Mouse (Mus musculus): ENCODE data around the gene Meltf. TPM values are rescaled to one million over a fixed set of nuclear protein-coding genes. Genes with fewer than 3 reads are reported as not detected.

Gene Meltf
- polyA plus RNA-seq, 1 experiment from 2014 or later: 0.12 TPM

GRCm38 (mm10) chr16:31924368-31924767, 45.8 kb downstream of the Meltf start:
- H3K27me3 ChIP-seq (ENCODE audit: control insufficient read depth, insufficient read depth, low read length): no peaks in the 10 kb centered on the region
- H3K9ac ChIP-seq (replicated peaks; ENCODE audit: low read depth, low read length): no peak overlapping the region
- no peak for ATAC-seq (ENCODE audit: low read depth)
- 87% methylated on average over 6 of the region's 6 CpGs for WGBS
- no peak overlapping the region for H3K4me2 ChIP-seq (ENCODE audit: low read depth, low read length)
- H3K36me3 ChIP-seq (ENCODE audit: control insufficient read depth, insufficient read depth, low read length): no peaks in the 10 kb centered on the region
- no peaks in the 10 kb centered on the region for H3K4me1 ChIP-seq (ENCODE audit: control insufficient read depth, insufficient read depth, low read length)
- H3K27ac ChIP-seq (ENCODE audit: low read depth, low read length): no peak overlapping the region
- H3K9me3 ChIP-seq (ENCODE audit: control insufficient read depth, low read length): no peaks in the 10 kb centered on the region
- no peak overlapping the region for H3K4me3 ChIP-seq (ENCODE audit: low read depth, low read length)

GRCm38 (mm10) chr16:31926091-31926490, 47.5 kb downstream of the Meltf start:
- Histone ChIP-seq H3K27ac (ENCODE audit: low read depth, low read length) (no peak overlapping the region), H3K27me3 (ENCODE audit: control insufficient read depth, insufficient read depth, low read length) (no peaks in the 10 kb centered on the region), H3K9ac (replicated peaks; ENCODE audit: low read depth, low read length) (no peak overlapping the region), H3K4me1 (ENCODE audit: control insufficient read depth, insufficient read depth, low read length) (no peaks in the 10 kb centered on the region), H3K4me3 (ENCODE audit: low read depth, low read length) (no peak overlapping the region), H3K36me3 (ENCODE audit: control insufficient read depth, insufficient read depth, low read length) (no peaks in the 10 kb centered on the region), H3K4me2 (ENCODE audit: low read depth, low read length) (no peak overlapping the region), H3K9me3 (ENCODE audit: control insufficient read depth, low read length) (no peaks in the 10 kb centered on the region)
- WGBS: 86% methylated on average over 6 of the region's 6 CpGs
- no peak for ATAC-seq (ENCODE audit: low read depth)

GRCm38 (mm10) chr16:31926547-31927182, 48.1 kb downstream of the Meltf start:
- Histone ChIP-seq H3K27ac (ENCODE audit: low read depth, low read length) (no peak overlapping the region), H3K27me3 (ENCODE audit: control insufficient read depth, insufficient read depth, low read length) (no peaks in the 10 kb centered on the region), H3K36me3 (ENCODE audit: control insufficient read depth, insufficient read depth, low read length) (no peaks in the 10 kb centered on the region), H3K4me2 (ENCODE audit: low read depth, low read length) (no peak overlapping the region), H3K4me1 (ENCODE audit: control insufficient read depth, insufficient read depth, low read length) (no peaks in the 10 kb centered on the region), H3K9ac (replicated peaks; ENCODE audit: low read depth, low read length) (no peak overlapping the region), H3K9me3 (ENCODE audit: control insufficient read depth, low read length) (no peaks in the 10 kb centered on the region), H3K4me3 (ENCODE audit: low read depth, low read length) (no peak overlapping the region)
- no peak for ATAC-seq (ENCODE audit: low read depth)
- WGBS: 85% methylated on average over 13 of the region's 13 CpGs

GRCm38 (mm10) chr16:31927412-31927811, 48.8 kb downstream of the Meltf start:
- Histone ChIP-seq H3K36me3 (ENCODE audit: control insufficient read depth, insufficient read depth, low read length) (no peaks in the 10 kb centered on the region), H3K27me3 (ENCODE audit: control insufficient read depth, insufficient read depth, low read length) (no peaks in the 10 kb centered on the region), H3K4me2 (ENCODE audit: low read depth, low read length) (no peak overlapping the region), H3K9ac (replicated peaks; ENCODE audit: low read depth, low read length) (no peak overlapping the region), H3K9me3 (ENCODE audit: control insufficient read depth, low read length) (no peaks in the 10 kb centered on the region), H3K4me3 (ENCODE audit: low read depth, low read length) (no peak overlapping the region), H3K4me1 (ENCODE audit: control insufficient read depth, insufficient read depth, low read length) (no peaks in the 10 kb centered on the region), H3K27ac (ENCODE audit: low read depth, low read length) (no peak overlapping the region)
- no peak for ATAC-seq (ENCODE audit: low read depth)
- WGBS: 83% methylated on average over 5 of the region's 5 CpGs

- 52% methylated on average over 17 of the region's 17 CpGs for WGBS
- Histone ChIP-seq H3K4me1 (ENCODE audit: control insufficient read depth, insufficient read depth, low read length) (peaks cover 20% of the 10 kb centered on the region), H3K4me2 (ENCODE audit: low read depth, low read length) (no peak overlapping the region), H3K27ac (ENCODE audit: low read depth, low read length) (no peak overlapping the region), H3K9ac (replicated peaks; ENCODE audit: low read depth, low read length) (no peak overlapping the region), H3K36me3 (ENCODE audit: control insufficient read depth, insufficient read depth, low read length) (no peaks in the 10 kb centered on the region), H3K4me3 (ENCODE audit: low read depth, low read length) (no peak overlapping the region), H3K27me3 (ENCODE audit: control insufficient read depth, insufficient read depth, low read length) (no peaks in the 10 kb centered on the region), H3K9me3 (ENCODE audit: control insufficient read depth, low read length) (no peaks in the 10 kb centered on the region)
- ATAC-seq (ENCODE audit: low read depth): no peak
Measured at GRCm38 (mm10) chr16:31931330-31931729, 52.7 kb downstream of the Meltf start.

DNA sequence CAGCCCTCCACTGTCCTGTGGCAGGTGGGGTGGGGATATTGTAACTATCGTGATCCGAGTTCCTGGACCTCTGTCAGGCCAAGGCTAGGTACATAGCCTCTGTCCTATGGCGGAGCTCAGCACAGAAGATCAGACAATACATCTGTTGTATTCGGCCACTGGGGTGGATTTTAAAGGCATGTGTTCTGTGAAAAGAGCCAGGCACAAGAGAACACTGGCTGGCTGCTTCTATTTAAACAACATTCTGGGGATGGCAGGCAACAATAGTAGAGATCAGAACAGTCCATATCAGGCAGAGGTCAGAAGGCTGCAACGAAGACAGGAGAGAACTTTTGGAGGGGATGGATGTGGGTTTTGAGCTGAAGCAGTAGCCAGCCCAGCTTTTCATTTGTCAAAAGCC, 53.6 kb downstream of the Meltf start:
- peak; percentile 9; the same call in 1 of the 2 replicates for ATAC-seq (ENCODE audit: low read depth)
- no peak overlapping the region for H3K4me3 ChIP-seq (ENCODE audit: low read depth, low read length)
- no peak overlapping the region for H3K9ac ChIP-seq (replicated peaks; ENCODE audit: low read depth, low read length)

DNA sequence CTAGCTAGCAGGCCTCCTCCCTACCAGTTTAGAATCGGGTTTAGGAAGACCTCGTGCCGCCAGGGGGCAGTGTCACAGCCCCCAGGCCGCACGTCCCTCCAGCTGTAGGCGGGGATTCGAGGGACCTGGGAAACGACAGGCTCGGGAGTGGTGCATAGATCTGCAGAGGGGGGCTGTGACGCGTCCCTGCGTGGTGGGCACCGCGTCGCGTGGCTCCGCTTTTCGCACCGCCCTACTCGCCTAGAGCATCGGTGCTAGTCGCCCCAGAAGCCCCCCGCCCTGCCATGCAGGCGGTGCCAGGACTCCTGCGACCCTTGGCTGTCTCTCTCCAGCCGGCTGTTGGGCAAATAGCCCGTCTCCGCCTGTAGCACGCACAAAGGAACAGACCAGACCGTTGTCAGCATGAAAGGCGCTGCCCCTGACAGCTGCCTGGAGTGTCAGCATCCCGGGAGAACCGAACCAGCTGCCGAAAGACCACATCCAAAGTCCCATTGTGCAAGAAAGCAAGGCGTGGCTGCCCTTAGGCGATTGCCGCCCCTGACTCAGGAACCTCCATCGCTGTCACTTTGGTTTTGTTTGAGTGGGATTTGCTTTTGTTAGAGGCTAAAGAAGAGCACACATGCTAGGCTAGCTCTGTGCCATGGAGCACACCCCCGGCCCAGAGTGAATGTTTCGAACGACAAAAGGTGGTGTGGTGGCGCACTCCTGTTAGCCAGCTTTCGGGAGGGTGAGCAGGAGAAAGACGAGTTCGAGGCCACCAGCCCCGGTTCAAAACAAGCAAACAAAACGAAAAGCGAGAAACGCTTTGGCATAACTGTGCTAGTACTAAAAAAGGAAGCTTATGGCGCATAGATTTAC, 54.5 kb downstream of the Meltf start:
- Histone ChIP-seq H3K36me3 (ENCODE audit: control insufficient read depth, insufficient read depth, low read length) (no peaks in the 10 kb centered on the region), H3K27ac (ENCODE audit: low read depth, low read length) (peak overlapping the region; percentile 94), H3K9ac (replicated peaks; ENCODE audit: low read depth, low read length) (peak overlapping the region; percentile 70), H3K4me2 (ENCODE audit: low read depth, low read length) (peak overlapping the region; percentile 83), H3K9me3 (ENCODE audit: control insufficient read depth, low read length) (no peaks in the 10 kb centered on the region), H3K4me1 (ENCODE audit: control insufficient read depth, insufficient read depth, low read length) (peaks cover 20% of the 10 kb centered on the region), H3K27me3 (ENCODE audit: control insufficient read depth, insufficient read depth, low read length) (no peaks in the 10 kb centered on the region), H3K4me3 (ENCODE audit: low read depth, low read length) (peak overlapping the region; percentile 39)
- ATAC-seq (ENCODE audit: low read depth): peak; percentile 96
- under 1% methylated on average over 50 of the region's 50 CpGs for WGBS

More for the DNA sequence above, 53.6 kb downstream of the Meltf start:
- peaks cover 20% of the 10 kb centered on the region for H3K4me1 ChIP-seq (ENCODE audit: control insufficient read depth, insufficient read depth, low read length)
- no peaks in the 10 kb centered on the region for H3K27me3 ChIP-seq (ENCODE audit: control insufficient read depth, insufficient read depth, low read length)
- H3K36me3 ChIP-seq (ENCODE audit: control insufficient read depth, insufficient read depth, low read length): no peaks in the 10 kb centered on the region
- peak overlapping the region; percentile 94 for H3K27ac ChIP-seq (ENCODE audit: low read depth, low read length)
- H3K4me2 ChIP-seq (ENCODE audit: low read depth, low read length): no peak overlapping the region
- H3K9me3 ChIP-seq (ENCODE audit: control insufficient read depth, low read length): no peaks in the 10 kb centered on the region
- WGBS: 24% methylated on average over 5 of the region's 5 CpGs

- 3% methylated on average over 42 of the region's 42 CpGs for WGBS
- ATAC-seq (ENCODE audit: low read depth): 0 out of 2 replicates have a peak, but pooled peaks have one; percentile 15
- peaks cover 20% of the 10 kb centered on the region for H3K4me1 ChIP-seq (ENCODE audit: control insufficient read depth, insufficient read depth, low read length)
- peak within 1 kb of the TSS; percentile 83 for H3K4me2 ChIP-seq (ENCODE audit: low read depth, low read length)
- H3K27ac ChIP-seq (ENCODE audit: low read depth, low read length): peak within 1 kb of the TSS; percentile 94
- H3K36me3 ChIP-seq (ENCODE audit: control insufficient read depth, insufficient read depth, low read length): no peaks in the 10 kb centered on the region
- H3K27me3 ChIP-seq (ENCODE audit: control insufficient read depth, insufficient read depth, low read length): no peaks in the 10 kb centered on the region
- peak within 1 kb of the TSS; percentile 39 for H3K4me3 ChIP-seq (ENCODE audit: low read depth, low read length)
- peak within 1 kb of the TSS; percentile 70 for H3K9ac ChIP-seq (replicated peaks; ENCODE audit: low read depth, low read length)
- no peaks in the 10 kb centered on the region for H3K9me3 ChIP-seq (ENCODE audit: control insufficient read depth, low read length)
Measured at GRCm38 (mm10) chr16:31933751-31934549, 55.3 kb downstream of the Meltf start, which contains the start of gene Pigz. TSS of gene Pigz (plus strand) at chr16:31933851.

Data from neural tube, embryonic 14.5 days (tissue).